Mouse (Mus musculus) lung, postnatal 36 days (tissue): ENCODE measurements around the gene Srek1ip1.

ENCODE experiments used
- DNase-seq: peaks from one replicate; pipeline ENCODE4 v3.0.0; 2022; ENCODE audit warnings: mixed read lengths

Srek1ip1 gene

GRCm38 (mm10) chr13:104792184-104792583, at the start of gene Srek1ip1:
Srek1ip1 (plus strand) TSS chr13:104792484.
- no peak for DNase-seq

- no peak for DNase-seq
These were observed 49.4 kb upstream of the Srek1ip1 start for GRCm38 (mm10) chr13:104742866-104743265.

GRCm38 (mm10) chr13:104747032-104747431, 45.3 kb upstream of the Srek1ip1 start:
- no peak for DNase-seq

GRCm38 (mm10) chr13:104759381-104759780, 32.9 kb upstream of the Srek1ip1 start:
- DNase-seq, result no peak

- no peak for DNase-seq
These were observed 29.9 kb upstream of the Srek1ip1 start for GRCm38 (mm10) chr13:104762401-104762800.

- DNase-seq, result no peak
These were observed 29.1 kb upstream of the Srek1ip1 start for GRCm38 (mm10) chr13:104763193-104763592.

- DNase-seq, result peak; percentile 1
These were observed 13.1 kb upstream of the Srek1ip1 start for GRCm38 (mm10) chr13:104779104-104779670.

- DNase-seq, result no peak
These were observed 5.0 kb upstream of the Srek1ip1 start for GRCm38 (mm10) chr13:104787260-104787659.

GRCm38 (mm10) chr13:104789663-104790062, 2.6 kb upstream of the Srek1ip1 start:
- peak; percentile 58 for DNase-seq

GRCm38 (mm10) chr13:104794421-104794820, 2.1 kb downstream of the Srek1ip1 start:
- DNase-seq, result peak; percentile 8

- no peak for DNase-seq
These were observed 6.8 kb downstream of the Srek1ip1 start for GRCm38 (mm10) chr13:104799067-104799466.

GRCm38 (mm10) chr13:104799566-104800182, 7.4 kb downstream of the Srek1ip1 start:
- no peak for DNase-seq

GRCm38 (mm10) chr13:104805681-104806080, 13.4 kb downstream of the Srek1ip1 start:
- peak; percentile 44 for DNase-seq

GRCm38 (mm10) chr13:104816270-104816634, 24.0 kb downstream of the Srek1ip1 start:
- DNase-seq, result peak; percentile 15

- peak; percentile 80 for DNase-seq
These were observed 24.6 kb downstream of the Srek1ip1 start, which contains the start of gene Cwc27 for GRCm38 (mm10) chr13:104816635-104817571. Cwc27 (minus strand) TSS chr13:104817142.

GRCm38 (mm10) chr13:104817696-104818095, 25.4 kb downstream of the Srek1ip1 start:
- DNase-seq, result peak; percentile 4

GRCm38 (mm10) chr13:104821192-104821591, 28.9 kb downstream of the Srek1ip1 start:
- no peak for DNase-seq

- DNase-seq, result no peak
These were observed 29.6 kb downstream of the Srek1ip1 start for GRCm38 (mm10) chr13:104821908-104822307.

GRCm38 (mm10) chr13:104822411-104822838, 30.1 kb downstream of the Srek1ip1 start:
- DNase-seq, result no peak

- no peak for DNase-seq
These were observed 33.2 kb downstream of the Srek1ip1 start for GRCm38 (mm10) chr13:104825470-104825869.

GRCm38 (mm10) chr13:104832811-104833210, 40.5 kb downstream of the Srek1ip1 start:
- DNase-seq, result no peak

- DNase-seq, result no peak
These were observed 45.3 kb downstream of the Srek1ip1 start for GRCm38 (mm10) chr13:104837628-104838027.

GRCm38 (mm10) chr13:104841937-104842336, 49.7 kb downstream of the Srek1ip1 start:
- DNase-seq, result no peak
